13 mouse cellular contexts compared by ENCODE assay signal in the genomic region with DNA sequence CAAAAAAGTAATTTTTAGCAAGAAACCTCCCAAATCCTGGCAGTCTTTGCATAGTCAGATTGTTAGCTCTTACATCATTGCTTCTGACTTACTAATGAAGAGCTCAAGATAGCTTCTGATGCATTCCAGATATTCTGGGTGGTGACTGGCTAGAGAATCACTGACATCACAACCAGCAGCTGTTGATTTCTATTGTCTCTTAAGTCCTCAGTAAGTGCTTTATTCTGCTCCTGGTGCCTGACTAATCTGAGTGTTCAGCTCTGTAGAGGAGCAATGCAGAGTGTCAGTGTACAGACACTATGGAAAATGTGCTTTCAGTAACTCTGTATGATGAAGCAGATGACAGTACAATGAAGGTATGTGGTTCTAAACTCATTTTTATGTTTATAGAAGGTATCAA. TPM values are rescaled to one million over a fixed set of nuclear protein-coding genes. Genes with fewer than 3 reads are reported as not detected.
DNase-seq lines count a peak whose midpoint lies in the region; ATAC-seq and TF ChIP-seq lines count a peak whose summit lies in the region.
"Had no signal": no experiment of that assay in that cellular context is flagged by ENCODE, and none has a peak within 500 bp of the region (broad histone marks: within the 10 kb centered on the region; RNA-seq: fewer than 3 reads in every experiment).

No protein-coding gene starts in this region.

- H3K9ac ChIP-seq in forebrain, postnatal 0 days, result no peak overlapping the region
- H3K9ac ChIP-seq in forebrain, embryonic 12.5 days, result no peak overlapping the region
- no peak overlapping the region for H3K9ac ChIP-seq in midbrain, embryonic 11.5 days (ENCODE audit: low read length)
- H3K9ac ChIP-seq in midbrain, postnatal 0 days (replicated peaks; ENCODE audit: low read length, poor library complexity, severe bottlenecking), result no peak overlapping the region
- H3K9ac ChIP-seq: heart, embryonic 15.5 days; neural tube, embryonic 12.5 days had no signal

- no peak overlapping the region for H3K4me2 ChIP-seq in forebrain, postnatal 0 days (ENCODE audit: low read depth)
- no peak overlapping the region for H3K4me2 ChIP-seq in forebrain, embryonic 12.5 days
- no peak overlapping the region for H3K4me2 ChIP-seq in midbrain, embryonic 11.5 days
- H3K4me2 ChIP-seq in midbrain, postnatal 0 days (ENCODE audit: low read depth, low read length, poor library complexity, severe bottlenecking), result no peak overlapping the region
- H3K4me2 ChIP-seq: heart, embryonic 15.5 days; neural tube, embryonic 12.5 days had no signal

- H3K27ac ChIP-seq in forebrain, postnatal 0 days (ENCODE audit: low read depth, low read length), result no peak overlapping the region
- no peak overlapping the region for H3K27ac ChIP-seq in forebrain, embryonic 12.5 days
- no peak overlapping the region for H3K27ac ChIP-seq in midbrain, embryonic 11.5 days (ENCODE audit: low read depth, low read length)
- no peak overlapping the region for H3K27ac ChIP-seq in midbrain, postnatal 0 days (ENCODE audit: low read depth, low read length)
- no peak overlapping the region for H3K27ac ChIP-seq in heart, embryonic 10.5 days
- H3K27ac ChIP-seq: heart, embryonic 15.5 days; kidney, postnatal 0 days; neural tube, embryonic 12.5 days had no signal

- H3K36me3 ChIP-seq in forebrain, postnatal 0 days (ENCODE audit: insufficient read depth), result no peaks in the 10 kb centered on the region
- H3K36me3 ChIP-seq in forebrain, embryonic 12.5 days (replicated peaks), result no peaks in the 10 kb centered on the region
- H3K36me3 ChIP-seq in midbrain, embryonic 11.5 days (ENCODE audit: control insufficient read depth, insufficient read depth, low read length), result no peaks in the 10 kb centered on the region
- no peaks in the 10 kb centered on the region for H3K36me3 ChIP-seq in midbrain, postnatal 0 days (ENCODE audit: insufficient read depth, low read length)
- H3K36me3 ChIP-seq in heart, embryonic 10.5 days, result no peaks in the 10 kb centered on the region
- H3K36me3 ChIP-seq: heart, embryonic 15.5 days; neural tube, embryonic 12.5 days had no signal

- intact Hi-C loops in heart, postnatal 14 days (cut with DNase I), result loop anchor here (5.0 kb wide), 2 partner anchors 199 to 314 kb away; no protein-coding TSS in a partner anchor

- no peaks in the 10 kb centered on the region for H3K27me3 ChIP-seq in forebrain, postnatal 0 days (ENCODE audit: insufficient read depth, low read length)
- no peaks in the 10 kb centered on the region for H3K27me3 ChIP-seq in forebrain, embryonic 12.5 days
- no peaks in the 10 kb centered on the region for H3K27me3 ChIP-seq in midbrain, embryonic 11.5 days (ENCODE audit: control insufficient read depth, insufficient read depth, low read length)
- no peaks in the 10 kb centered on the region for H3K27me3 ChIP-seq in midbrain, postnatal 0 days (ENCODE audit: insufficient read depth, low read length)
- H3K27me3 ChIP-seq in heart, embryonic 10.5 days (ENCODE audit: insufficient read depth, poor library complexity, severe bottlenecking), result no peaks in the 10 kb centered on the region
- H3K27me3 ChIP-seq: heart, embryonic 15.5 days; neural tube, embryonic 12.5 days had no signal

- DNase-seq in forebrain, postnatal 0 days, result no peak
- DNase-seq in midbrain, embryonic 11.5 days (ENCODE audit: low spot score, missing footprints), result peak; percentile 84
- no peak for DNase-seq in midbrain, postnatal 0 days (ENCODE audit: low spot score)
- DNase-seq in embryo, embryonic 11 days, result peak; percentile 5
- DNase-seq in retina, postnatal 1 day, result peak; percentile 63
- no peak for DNase-seq in heart, postnatal 14 days
- DNase-seq in heart, embryonic 10.5 days (ENCODE audit: low spot score), result no peak
- DNase-seq: lung, adult 2 months; thymus, adult 2 months had no signal

- H3K4me3 ChIP-seq in forebrain, postnatal 0 days (ENCODE audit: low read depth, low read length), result no peak overlapping the region
- H3K4me3 ChIP-seq in forebrain, embryonic 12.5 days (replicated peaks), result no peak overlapping the region
- H3K4me3 ChIP-seq in midbrain, embryonic 11.5 days (ENCODE audit: low read depth, low read length), result no peak overlapping the region
- H3K4me3 ChIP-seq in midbrain, postnatal 0 days (ENCODE audit: low read depth, low read length), result no peak overlapping the region
- no peak overlapping the region for H3K4me3 ChIP-seq in heart, embryonic 10.5 days
- H3K4me3 ChIP-seq: heart, embryonic 15.5 days; neural tube, embryonic 12.5 days had no signal

- TF ChIP-seq CTCF in forebrain, postnatal 0 days (IDR thresholded peaks at IDR 0.05; ENCODE audit: low read depth), result no peak
- no peak for TF ChIP-seq CTCF in midbrain, postnatal 0 days (IDR thresholded peaks at IDR 0.05)

- no peaks in the 10 kb centered on the region for H3K4me1 ChIP-seq in forebrain, postnatal 0 days (ENCODE audit: insufficient read depth)
- no peaks in the 10 kb centered on the region; the same call in 1 of the 2 replicates for H3K4me1 ChIP-seq in forebrain, embryonic 12.5 days
- peaks cover 4% of the 10 kb centered on the region for H3K4me1 ChIP-seq in midbrain, embryonic 11.5 days (ENCODE audit: control insufficient read depth, insufficient read depth, low read length)
- H3K4me1 ChIP-seq in midbrain, postnatal 0 days (ENCODE audit: insufficient read depth, low read length), result no peaks in the 10 kb centered on the region
- no peaks in the 10 kb centered on the region for H3K4me1 ChIP-seq in heart, embryonic 10.5 days
- H3K4me1 ChIP-seq: neural tube, embryonic 12.5 days had no signal

- no peaks in the 10 kb centered on the region for H3K9me3 ChIP-seq in forebrain, postnatal 0 days (ENCODE audit: low read length)
- no peaks in the 10 kb centered on the region for H3K9me3 ChIP-seq in forebrain, embryonic 12.5 days
- H3K9me3 ChIP-seq in midbrain, embryonic 11.5 days (ENCODE audit: control insufficient read depth, low read length), result no peaks in the 10 kb centered on the region
- no peaks in the 10 kb centered on the region for H3K9me3 ChIP-seq in midbrain, postnatal 0 days (ENCODE audit: low read length)
- no peaks in the 10 kb centered on the region for H3K9me3 ChIP-seq in heart, embryonic 10.5 days
- H3K9me3 ChIP-seq: heart, embryonic 15.5 days; neural tube, embryonic 12.5 days had no signal

- peak; percentile 27; the same call in 1 of the 2 replicates for ATAC-seq in forebrain, postnatal 0 days
- no peak for ATAC-seq in forebrain, embryonic 12.5 days (ENCODE audit: low FRiP score)
- peak; percentile 67 for ATAC-seq in midbrain, embryonic 11.5 days (ENCODE audit: low FRiP score)
- no peak for ATAC-seq in midbrain, postnatal 0 days (ENCODE audit: low FRiP score)

RNA-seq across cellular contexts. Expression of gene R3hdm1, which starts 38.6 kb away (rescaled TPM):
- 61.5 and 67.8 TPM in 2 replicates for total RNA-seq in forebrain, postnatal 0 days (2014; rRNA removed)
- 69.5 and 86.6 TPM in 2 replicates for polyA plus RNA-seq in forebrain, postnatal 0 days (2015; fragmentation: Nextera tagmentation; extraction: Ambion mirVana)
- 98.0 and 103 TPM in 2 replicates for polyA plus RNA-seq in forebrain, embryonic 12.5 days (2016; fragmentation: Nextera tagmentation; extraction: Ambion mirVana)
- polyA plus RNA-seq in midbrain, embryonic 11.5 days (2014; fragmentation: Nextera tagmentation; extraction: Ambion mirVana), result 96.9 and 97.1 TPM in 2 replicates
- 57.1 and 77.9 TPM in 2 replicates for total RNA-seq in midbrain, postnatal 0 days (2014; rRNA removed)
- 74.9 and 104 TPM in 2 replicates for polyA plus RNA-seq in midbrain, postnatal 0 days (2015; fragmentation: Nextera tagmentation; extraction: Ambion mirVana)
- total RNA-seq in heart, postnatal 14 days (2021), result 10 to 100 TPM; 57.5 to 57.6 TPM
- 53.1 and 62.3 TPM in 2 replicates for polyA plus RNA-seq in heart, embryonic 10.5 days (2016; fragmentation: Nextera tagmentation; extraction: Ambion mirVana)

RNA-seq across cellular contexts. Expression of gene Zranb3, which starts 38.9 kb away (rescaled TPM):
- 4.1 and 4.8 TPM in 2 replicates for total RNA-seq in forebrain, postnatal 0 days (2014; rRNA removed)
- 2.3 and 2.7 TPM in 2 replicates for polyA plus RNA-seq in forebrain, postnatal 0 days (2015; fragmentation: Nextera tagmentation; extraction: Ambion mirVana)
- polyA plus RNA-seq in forebrain, embryonic 12.5 days (2016; fragmentation: Nextera tagmentation; extraction: Ambion mirVana), result 14.6 and 15.1 TPM in 2 replicates
- 14.0 and 15.2 TPM in 2 replicates for polyA plus RNA-seq in midbrain, embryonic 11.5 days (2014; fragmentation: Nextera tagmentation; extraction: Ambion mirVana)
- 4.2 and 6.8 TPM in 2 replicates for total RNA-seq in midbrain, postnatal 0 days (2014; rRNA removed)
- 2.3 and 2.9 TPM in 2 replicates for polyA plus RNA-seq in midbrain, postnatal 0 days (2015; fragmentation: Nextera tagmentation; extraction: Ambion mirVana)
- 1 to 10 TPM; 4.9 to 5.3 TPM for total RNA-seq in heart, postnatal 14 days (2021)
- 8.4 and 11.7 TPM in 2 replicates for polyA plus RNA-seq in heart, embryonic 10.5 days (2016; fragmentation: Nextera tagmentation; extraction: Ambion mirVana)

Comparison
In these comparisons a context has a peak if more than half of its experiments do, and no peak if none do; other contexts are left out.
1. ATAC-seq: peak in forebrain, postnatal 0 days (single experiment) and midbrain, embryonic 11.5 days (single experiment); none in forebrain, embryonic 12.5 days (single experiment) and midbrain, postnatal 0 days (single experiment).
2. DNase-seq: peak in midbrain, embryonic 11.5 days (single experiment), embryo, embryonic 11 days (single experiment) and retina, postnatal 1 day (single experiment); none in forebrain, postnatal 0 days (single experiment), midbrain, postnatal 0 days (single experiment), heart, postnatal 14 days (0 of 2) and heart, embryonic 10.5 days (single experiment).